Mouse (Mus musculus) CH12.LX (cell line): ENCODE measurements at regions not wholly inside any gene's neighbourhood (a gene's known extent, or its start where the extent isn't known, plus 50 kb on each side); places are given as distances from the start of the nearest gene placed in this dataset.

Experiments
- DNase-seq: peaks from one replicate; pipeline ENCODE4 v3.0.0-alpha.2; 2013; ENCODE audit errors: extremely low read depth
- H3K27ac ChIP-seq: 2 replicates; pipeline ENCODE4 v1.5.1; 2012; ENCODE audit warnings: low read depth, mild to moderate bottlenecking, control low read depth, moderate library complexity; ENCODE audit not compliant: insufficient read depth
- H3K27me3 ChIP-seq: replicated peaks from 2 replicates; pipeline ENCODE3; 2012; ENCODE audit warnings: inconsistent platforms
- H3K36me3 ChIP-seq, 2 experiments: replicated peaks in 1 of 2; 2 replicates each; pipeline versions ENCODE3 to v1.6.1; 2012; ENCODE audit warnings: inconsistent platforms in 1 of 2, low read length in 1 of 2, mild to moderate bottlenecking in 1 of 2, mixed read lengths in 1 of 2, moderate library complexity in 1 of 2; ENCODE audit not compliant: control insufficient read depth in 1 of 2, insufficient read depth in 1 of 2
- H3K4me1 ChIP-seq, 2 experiments: 2 replicates each; pipeline ENCODE4 v1.6.1; 2012; ENCODE audit warnings: inconsistent platforms in 1 of 2, moderate library complexity in 1 of 2; ENCODE audit not compliant: insufficient read depth in 2 of 2, control insufficient read depth in 1 of 2
- H3K4me2 ChIP-seq: 2 replicates; pipeline ENCODE4 v1.6.1; 2012; ENCODE audit warnings: low read depth, mild to moderate bottlenecking, control low read depth; ENCODE audit not compliant: poor library complexity, insufficient read depth, severe bottlenecking
- H3K4me3 ChIP-seq, 3 experiments: fragments of 150-350 bp in 1 of 3; sonication (generic) in 1 of 3; replicated peaks in 1 of 3; 2 replicates each; pipeline versions ENCODE3 to v1.5.1; 2011 to 2012; ENCODE audit warnings: low read depth in 2 of 3, low read length in 2 of 3, mild to moderate bottlenecking in 2 of 3, moderate library complexity in 2 of 3, control low read depth in 1 of 3, improper control_type of control experiment in 1 of 3, inconsistent platforms in 1 of 3, mixed read lengths in 1 of 3; ENCODE audit not compliant: poor library complexity in 1 of 3
- H3K79me2 ChIP-seq: replicated peaks from 2 replicates; pipeline ENCODE4 v1.6.1; 2012; ENCODE audit warnings: mild to moderate bottlenecking, moderate library complexity; ENCODE audit not compliant: control insufficient read depth, poor library complexity, insufficient read depth, severe bottlenecking; ENCODE audit errors: extremely low read depth
- H3K9ac ChIP-seq: 2 replicates; pipeline ENCODE4 v1.6.1; 2012; ENCODE audit warnings: low read depth, mild to moderate bottlenecking, control low read depth, moderate library complexity; ENCODE audit not compliant: insufficient read depth
- H3K9me3 ChIP-seq: replicated peaks from 2 replicates; pipeline ENCODE3; 2012; ENCODE audit warnings: low read length, inconsistent platforms, mixed read lengths
- BHLHE40 ChIP-seq: IDR thresholded peaks from 2 replicates; pipeline ENCODE4 v1.6.1; 2011; ENCODE audit warnings: mild to moderate bottlenecking, low read depth, low read length, improper control_type of control experiment
- CHD2 ChIP-seq: IDR thresholded peaks from 2 replicates; pipeline ENCODE4 v1.6.1; 2011; ENCODE audit warnings: low read length, improper control_type of control experiment
- CTCF ChIP-seq, 2 experiments: IDR thresholded peaks in 1 of 2; conservative IDR thresholded peaks in 1 of 2; 2 replicates each; pipeline ENCODE4 v1.5.1; 2011 to 2012; ENCODE audit warnings: low read depth in 2 of 2, low read length in 2 of 2, improper control_type of control experiment in 1 of 2, inconsistent platforms in 1 of 2, mild to moderate bottlenecking in 1 of 2, moderate library complexity in 1 of 2
- E2F4 ChIP-seq: IDR thresholded peaks from 2 replicates; pipeline ENCODE4 v1.6.1; 2011; ENCODE audit warnings: low read depth, low read length, improper control_type of control experiment; ENCODE audit not compliant: insufficient replicate concordance
- ELF1 ChIP-seq: IDR thresholded peaks from 2 replicates; pipeline ENCODE4 v1.6.1; 2014; ENCODE audit warnings: low read depth, mild to moderate bottlenecking, inconsistent platforms, low read length, improper control_type of control experiment
- EP300 ChIP-seq: IDR thresholded peaks from 2 replicates; pipeline ENCODE4 v1.6.1; 2011; ENCODE audit warnings: low read length, improper control_type of control experiment
- JUN ChIP-seq: IDR thresholded peaks from 2 replicates; pipeline ENCODE4 v1.6.1; 2011; ENCODE audit warnings: low read depth, mild to moderate bottlenecking, low read length, improper control_type of control experiment, moderate library complexity; ENCODE audit not compliant: insufficient read depth
- JUND ChIP-seq: conservative IDR thresholded peaks from 2 replicates; pipeline ENCODE4 v1.6.1; 2011; ENCODE audit warnings: low read depth, low read length, improper control_type of control experiment
- KAT2A ChIP-seq: IDR thresholded peaks from 2 replicates; pipeline ENCODE4 v1.6.1; 2012; ENCODE audit warnings: low read length, improper control_type of control experiment, inconsistent platforms; ENCODE audit not compliant: insufficient replicate concordance
- MAFK ChIP-seq: IDR thresholded peaks from 2 replicates; pipeline ENCODE4 v1.6.1; 2011; ENCODE audit warnings: low read length, improper control_type of control experiment; ENCODE audit not compliant: insufficient replicate concordance
- MAZ ChIP-seq: IDR thresholded peaks from 2 replicates; pipeline ENCODE4 v1.6.1; 2012; ENCODE audit warnings: low read depth, mild to moderate bottlenecking, inconsistent platforms, low read length, improper control_type of control experiment, moderate library complexity
- MEF2A ChIP-seq: IDR thresholded peaks from 2 replicates; pipeline ENCODE4 v1.6.1; 2014; ENCODE audit warnings: low read depth, mild to moderate bottlenecking, inconsistent platforms, low read length, improper control_type of control experiment, borderline replicate concordance
- MXI1 ChIP-seq: IDR thresholded peaks from 2 replicates; pipeline ENCODE4 v1.6.1; 2011; ENCODE audit warnings: mild to moderate bottlenecking, low read depth, low read length, improper control_type of control experiment
- MYC ChIP-seq: IDR thresholded peaks from 2 replicates; pipeline ENCODE4 v1.6.1; 2011; ENCODE audit warnings: low read depth, mild to moderate bottlenecking, improper control_type of control experiment, low read length
- NELFE ChIP-seq: IDR thresholded peaks from 2 replicates; pipeline ENCODE4 v1.6.1; 2011; ENCODE audit warnings: low read depth, low read length, improper control_type of control experiment
- NRF1 ChIP-seq: IDR thresholded peaks from 2 replicates; pipeline ENCODE4 v1.6.1; 2014; ENCODE audit warnings: low read depth, mild to moderate bottlenecking, inconsistent platforms, low read length, improper control_type of control experiment, moderate library complexity
- PAX5 ChIP-seq: IDR thresholded peaks from 2 replicates; pipeline ENCODE4 v1.6.1; 2012; ENCODE audit warnings: low read length, inconsistent platforms, mixed read lengths
- POLR2A ChIP-seq: IDR thresholded peaks from 2 replicates; pipeline ENCODE4 v1.6.1; 2011; ENCODE audit warnings: low read depth, mild to moderate bottlenecking, improper control_type of control experiment, low read length
- POLR2AphosphoS2 ChIP-seq: IDR thresholded peaks from 2 replicates; pipeline ENCODE4 v1.6.1; 2011; ENCODE audit warnings: low read depth, low read length, improper control_type of control experiment
- RAD21 ChIP-seq: IDR thresholded peaks from 2 replicates; pipeline ENCODE4 v1.6.1; 2011; ENCODE audit warnings: low read depth, mild to moderate bottlenecking, low read length, improper control_type of control experiment, moderate library complexity
- RCOR1 ChIP-seq: conservative IDR thresholded peaks from 2 replicates; pipeline ENCODE4 v1.6.1; 2012; ENCODE audit warnings: low read depth, mild to moderate bottlenecking, inconsistent platforms, low read length, improper control_type of control experiment
- SIN3A ChIP-seq: IDR thresholded peaks from 2 replicates; pipeline ENCODE4 v1.6.1; 2012; ENCODE audit warnings: low read length, improper control_type of control experiment, inconsistent platforms
- TBP ChIP-seq: conservative IDR thresholded peaks from 2 replicates; pipeline ENCODE4 v1.6.1; 2011; ENCODE audit warnings: low read depth, low read length, improper control_type of control experiment
- USF1 ChIP-seq: IDR thresholded peaks from 2 replicates; pipeline ENCODE4 v1.6.1; 2014; ENCODE audit warnings: low read depth, mild to moderate bottlenecking, inconsistent platforms, low read length, improper control_type of control experiment
- USF2 ChIP-seq: conservative IDR thresholded peaks from 2 replicates; pipeline ENCODE4 v1.6.1; 2011; ENCODE audit warnings: low read depth, low read length, improper control_type of control experiment
- ZKSCAN1 ChIP-seq: IDR thresholded peaks from 2 replicates; pipeline ENCODE4 v1.6.1; 2012; ENCODE audit warnings: low read depth, inconsistent platforms, low read length, improper control_type of control experiment, borderline replicate concordance
- ZMIZ1 ChIP-seq: IDR thresholded peaks from 2 replicates; pipeline ENCODE4 v1.6.1; 2012; ENCODE audit warnings: low read depth, mild to moderate bottlenecking, inconsistent platforms, low read length, improper control_type of control experiment
- ZNF384 ChIP-seq: IDR thresholded peaks from 2 replicates; pipeline ENCODE4 v1.6.1; 2012; ENCODE audit warnings: low read depth, low read length, improper control_type of control experiment, inconsistent platforms
- dilution Hi-C: fragments of 300-500 bp; cut with MboI; formaldehyde crosslinking; loops from 2 replicates; pipeline ENCODE4 v1.14.3; 2020; ENCODE audit warnings: low sequenced_read_pairs; ENCODE audit not compliant: extremely low pct_unique_long_range_greater_than_20kb, extremely low pct_ligation_motif_present
- in situ Hi-C: fragments of 300-500 bp; cut with MboI; formaldehyde crosslinking; loops from 3 replicates; pipeline ENCODE4 v1.14.3; 2019; ENCODE audit warnings: low sequenced_read_pairs, low pct_ligation_motif_present, low pct_unique_long_range_greater_than_20kb, mixed read lengths

- Histone ChIP-seq H3K27ac (peak overlapping the region; percentile 97), H3K27me3 (no peaks in the 10 kb centered on the region), H3K4me3 (no peak overlapping the region), H3K79me2 (no peaks in the 10 kb centered on the region), H3K36me3 (no peaks in the 10 kb centered on the region), H3K4me2 (peak overlapping the region; percentile 86), H3K4me1 (peaks cover 26 to 68% of the 10 kb centered on the region in 2 experiments), H3K9ac (peak overlapping the region; percentile 77; the same call in 1 of the 2 replicates), H3K9me3 (no peaks in the 10 kb centered on the region)
- in situ Hi-C loops (loop anchor here (5.0 to 10.0 kb wide), 3 partner anchors 57 to 155 kb away; partner anchors contain the start of gene Dusp22), dilution Hi-C loops (no loop called here)
- TF ChIP-seq NRF1 (no peak), TBP (peak; percentile 75; the same call in 1 of the 2 replicates), JUN (no peak), ZMIZ1 (no peak), KAT2A (no peak), POLR2A (peak; percentile 42; the same call in 1 of the 2 replicates), RCOR1 (no peak), ELF1 (no peak)
- DNase-seq = peak; percentile 26
These were observed 55.0 kb upstream of the Uqcrfs1 start for GRCm38 (mm10) chr13:30600194-30600593.

GRCm38 (mm10) chr13:30600625-30601407, 55.7 kb upstream of the Uqcrfs1 start:
- H3K27me3 ChIP-seq = no peaks in the 10 kb centered on the region
- H3K4me1 ChIP-seq = peaks cover 24 to 71% of the 10 kb centered on the region in 2 experiments
- H3K27ac ChIP-seq = peak overlapping the region; percentile 97
- peak overlapping the region; percentile 86; the same call in 1 of the 2 replicates for H3K4me2 ChIP-seq
- in situ Hi-C loops (loop anchor here (5.0 to 10.0 kb wide), 3 partner anchors 56 to 154 kb away; partner anchors contain the start of gene Dusp22), dilution Hi-C loops (no loop called here)
- no peaks in the 10 kb centered on the region for H3K79me2 ChIP-seq
- no peaks in the 10 kb centered on the region for H3K36me3 ChIP-seq
- DNase-seq = peak; percentile 75
- H3K9ac ChIP-seq = peak overlapping the region; percentile 77
- no peak overlapping the region for H3K4me3 ChIP-seq
- H3K9me3 ChIP-seq = no peaks in the 10 kb centered on the region
- TF ChIP-seq RCOR1 = 0 out of 2 replicates have a peak, but pooled peaks have one; percentile 53
- no peak for TF ChIP-seq USF1
- no peak; the same call in 1 of the 2 replicates for TF ChIP-seq JUND
- no peak for TF ChIP-seq ZNF384
- TF ChIP-seq RAD21 = peak; percentile 19
- no peak for TF ChIP-seq ZKSCAN1
- TF ChIP-seq SIN3A = peak; percentile 46; the same call in 1 of the 2 replicates
- TF ChIP-seq CHD2 = no peak; the same call in 1 of the 2 replicates
- no peak for TF ChIP-seq E2F4
- no peak for TF ChIP-seq NRF1
- 0 out of 2 replicates have a peak, but pooled peaks have one; percentile 27 for TF ChIP-seq POLR2A
- TF ChIP-seq CTCF (conservative IDR thresholded peaks at IDR 0.05 in 1 of 2, IDR thresholded peaks at IDR 0.05 in 1 of 2; ENCODE audit: low read depth in 2 of 2, low read length in 2 of 2) = peak in 1 of 2 experiments; percentile 20; a peak in 1 of 4 replicates
- no peak for TF ChIP-seq NELFE
- no peak; the same call in 1 of the 2 replicates for TF ChIP-seq MAFK
- TF ChIP-seq USF2 = no peak
- peak; percentile 53; the same call in 1 of the 2 replicates for TF ChIP-seq MEF2A
- TF ChIP-seq MYC = no peak; the same call in 1 of the 2 replicates
- TF ChIP-seq POLR2AphosphoS2 = no peak
- no peak; the same call in 1 of the 2 replicates for TF ChIP-seq MXI1
- TF ChIP-seq EP300 = peak; percentile 77; the same call in 1 of the 2 replicates
- peak; percentile 75 for TF ChIP-seq TBP
- TF ChIP-seq PAX5 = no peak
- TF ChIP-seq ZMIZ1 = no peak
- peak; percentile 48 for TF ChIP-seq BHLHE40
- TF ChIP-seq KAT2A = no peak
- TF ChIP-seq JUN = 0 out of 2 replicates have a peak, but pooled peaks have one; percentile 3
- TF ChIP-seq MAZ = no peak
